Mouse (Mus musculus) neutrophil, adult 65 days (primary cell): Measurements from ENCODE around the gene Ndufaf4. TPM values are rescaled to one million over a fixed set of nuclear protein-coding genes. Genes with fewer than 3 reads are reported as not detected.

Experiments used
- total RNA-seq: library from RNA; stranded (reverse); gene quantifications from 2 replicates; pipeline ENCODE4 v1.2.4, GENCODE M21; 2023

The Ndufaf4 gene
- total RNA-seq, result 2.7 and 3.7 TPM in 2 replicates

DNA sequence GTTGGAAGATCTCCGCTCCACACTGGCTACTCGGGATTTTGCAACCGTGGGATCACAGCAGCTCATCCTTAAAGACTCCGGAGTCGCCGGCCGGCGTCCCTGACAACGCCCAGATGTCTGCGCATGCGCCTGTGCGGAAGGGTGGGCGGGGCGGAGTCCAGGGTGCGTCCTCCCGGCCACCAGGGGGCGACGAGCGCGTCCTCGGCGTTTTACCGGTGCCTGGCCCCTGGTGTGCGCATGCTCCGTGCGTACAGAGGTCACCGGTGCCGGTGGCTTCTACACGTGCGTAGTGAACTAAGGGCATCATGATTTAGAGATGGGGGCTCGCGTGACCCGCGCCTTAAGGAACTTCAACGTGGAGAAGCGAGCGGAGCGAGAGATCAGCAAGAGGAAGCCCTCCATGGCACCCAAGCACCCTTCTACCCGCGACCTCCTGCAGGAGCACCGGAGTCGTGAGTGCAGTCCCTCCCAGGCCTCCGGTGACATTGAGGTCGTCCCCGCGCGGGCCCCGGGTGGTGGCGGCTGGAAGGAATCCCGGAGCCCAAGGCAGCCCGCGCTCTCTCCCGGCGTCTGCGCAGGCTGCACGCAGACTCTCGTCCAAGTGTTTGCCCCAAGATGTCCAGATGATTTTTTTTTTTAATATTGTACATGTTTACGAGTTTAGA, at the start of gene Ndufaf4:
Gene Ndufaf4 (plus strand): TSS at position 233 of the 665 bp plus-strand sequence.

GRCm38 (mm10) chr4:24850401-24851325, 47.2 kb upstream of the Ndufaf4 start, which contains the start of gene Klhl32:
Gene Klhl32 (minus strand): TSS chr4:24851124.

Other genes starting within 250 kb of the Ndufaf4 start
- gene Klhl32, start 47.0 kb upstream of the Ndufaf4 start, total RNA-seq, result not detected in 2 replicates
- not detected in 2 replicates for gene Gpr63, start 68.3 kb downstream of the Ndufaf4 start, total RNA-seq